Mouse (Mus musculus): Measurements from ENCODE around the gene Trank1. TPM values are rescaled to one million over a fixed set of nuclear protein-coding genes. Genes with fewer than 3 reads are reported as not detected.

Gene Trank1
- 5.0 TPM for polyA plus RNA-seq (2014; fragmentation: Illumina TruSeq; extraction: RNeasy Lipid Tissue Mini Kit (QIAGEN cat#74804))

DNA sequence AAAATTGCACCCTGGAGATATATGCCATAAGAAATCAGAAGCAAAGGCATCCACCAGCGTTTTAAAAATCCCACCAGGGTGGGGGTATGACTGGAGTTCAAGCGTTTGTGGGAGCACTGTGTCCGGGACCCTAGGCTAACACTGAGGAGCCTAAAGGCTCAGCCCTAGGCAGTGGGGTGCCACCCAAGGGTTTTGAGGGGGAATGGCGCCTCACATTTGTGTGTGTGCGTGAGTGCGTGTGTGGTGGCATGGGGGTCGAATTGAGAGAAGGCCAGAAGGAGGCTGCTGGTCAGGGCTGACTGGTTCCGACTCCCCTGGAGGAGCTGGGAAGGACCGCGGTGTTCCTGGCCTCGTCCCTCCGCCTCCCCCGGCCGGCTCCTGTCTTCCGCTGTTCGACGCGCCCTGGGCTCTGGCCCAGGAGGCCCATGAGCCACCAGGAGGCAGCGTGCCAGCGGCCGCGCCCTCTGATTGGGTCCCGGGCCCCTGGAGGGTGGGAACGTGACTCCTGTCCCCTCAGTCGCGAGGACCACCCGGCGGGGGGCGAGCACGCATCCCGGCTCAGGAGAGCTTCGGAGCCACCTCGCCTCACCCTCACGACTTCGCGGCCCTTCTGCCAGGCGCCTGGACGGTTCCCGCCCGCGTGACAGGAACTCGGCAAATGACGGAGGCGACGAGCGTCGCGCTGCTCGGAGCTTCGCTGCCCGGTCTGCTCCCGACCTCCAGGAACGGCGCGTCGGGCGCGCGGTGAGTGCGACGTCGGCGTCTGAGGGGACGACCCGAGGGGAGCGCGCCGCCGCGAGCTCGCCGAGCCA lies at the start of gene Trank1:
Gene Trank1 (plus strand): TSS at position 709 of the 812 bp plus-strand sequence.

DNA sequence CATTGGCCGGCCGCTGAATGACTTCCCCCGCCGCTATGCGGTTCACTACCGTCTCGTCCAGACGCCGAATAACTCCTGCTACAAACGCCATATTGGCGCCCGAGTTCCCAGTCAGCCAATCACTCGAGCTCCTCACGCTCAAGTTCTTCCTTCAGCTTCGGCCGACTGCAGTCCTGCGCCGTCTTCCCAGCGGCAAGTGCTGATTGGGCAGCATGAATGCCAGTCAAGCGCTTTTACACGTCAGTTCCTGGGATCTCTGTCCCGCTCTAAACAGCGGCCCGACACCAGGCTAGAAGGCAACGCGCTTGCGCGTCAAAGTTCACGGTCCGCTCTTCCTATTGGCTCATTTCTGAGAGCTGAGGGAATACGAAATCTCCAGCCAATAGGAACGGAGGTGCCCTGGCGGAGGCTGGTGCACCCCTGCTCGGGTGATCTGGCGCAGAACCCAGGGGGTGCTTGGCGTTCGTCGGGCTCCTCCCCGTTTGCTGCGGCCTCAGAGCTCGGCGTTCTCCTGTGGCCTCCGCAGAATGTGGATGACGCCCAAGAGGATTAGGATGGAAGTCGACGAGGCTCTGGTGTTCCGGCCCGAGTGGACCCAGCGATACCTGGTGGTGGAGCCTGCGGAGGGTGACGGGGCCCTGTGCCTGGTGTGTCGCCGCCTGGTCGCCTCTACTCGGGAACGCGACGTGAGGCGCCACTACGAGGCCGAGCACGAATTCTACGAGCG lies 39.9 kb upstream of the Trank1 start, which contains the start of the genes Mlh1 and Epm2aip1:
Gene Mlh1 (minus strand): TSS at position 358 of the 727 bp plus-strand sequence.
Gene Epm2aip1 (plus strand): TSS at position 496 of the 727 bp plus-strand sequence.

DNA sequence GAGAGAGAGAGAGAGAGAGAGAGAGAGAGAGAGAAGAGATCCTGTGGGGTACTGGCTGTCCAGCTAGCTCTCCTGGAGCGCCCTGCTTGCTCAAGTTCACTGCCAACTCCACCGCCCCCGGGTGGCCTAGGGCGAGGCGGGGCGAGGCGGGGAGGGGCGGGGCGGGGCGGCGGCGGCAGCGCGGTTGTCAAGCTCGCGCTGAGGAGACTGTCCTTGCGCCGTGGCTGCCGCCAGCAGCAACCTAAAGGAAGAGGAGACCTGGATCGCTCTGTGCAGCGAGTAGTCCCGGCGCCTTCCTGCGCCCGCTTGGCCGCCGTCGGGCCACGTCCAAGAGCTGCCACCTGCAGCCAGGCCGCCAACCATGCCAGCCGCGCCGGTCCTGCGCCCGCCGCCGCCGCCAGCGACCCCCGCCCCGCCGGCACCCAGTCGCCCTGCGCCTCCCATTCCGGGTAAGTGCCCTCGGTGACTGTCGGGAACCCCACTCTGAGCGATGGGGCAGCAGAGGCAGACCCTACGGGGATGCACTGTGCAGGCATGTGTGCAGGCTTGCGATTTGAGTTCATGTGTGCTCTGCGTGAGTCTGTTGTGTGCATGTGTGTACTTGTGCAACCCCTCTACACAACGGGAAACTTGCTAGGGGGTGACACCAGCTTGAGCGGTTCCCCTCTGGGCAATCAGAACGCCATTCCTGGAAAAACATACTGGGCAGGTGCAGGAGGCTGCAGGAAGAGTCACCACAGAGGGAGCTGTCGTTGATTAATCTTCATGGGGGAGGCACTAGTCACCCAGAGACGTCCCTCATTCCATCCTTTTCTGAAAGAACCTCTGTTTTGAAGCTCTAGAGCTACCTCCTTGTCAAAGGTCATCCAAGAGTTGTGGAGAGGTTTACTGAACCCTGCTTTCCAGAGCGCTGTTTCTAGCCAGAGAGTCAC lies 127.6 kb downstream of the Trank1 start, which contains the start of gene Dclk3:
Gene Dclk3 (plus strand): TSS at position 178 of the 932 bp plus-strand sequence.

Other genes starting within 250 kb of the Trank1 start
- 49.2 TPM for gene Lrrfip2, start 194.1 kb upstream of the Trank1 start, polyA plus RNA-seq (2014; fragmentation: Illumina TruSeq; extraction: RNeasy Lipid Tissue Mini Kit (QIAGEN cat#74804))
- 29.2 TPM for gene Mlh1, start 39.9 kb upstream of the Trank1 start, polyA plus RNA-seq (2014; fragmentation: Illumina TruSeq; extraction: RNeasy Lipid Tissue Mini Kit (QIAGEN cat#74804))
- 136 TPM for gene Epm2aip1, start 39.8 kb upstream of the Trank1 start, polyA plus RNA-seq (2014; fragmentation: Illumina TruSeq; extraction: RNeasy Lipid Tissue Mini Kit (QIAGEN cat#74804))
- gene Dclk3, start 127.3 kb downstream of the Trank1 start, polyA plus RNA-seq (2014; fragmentation: Illumina TruSeq; extraction: RNeasy Lipid Tissue Mini Kit (QIAGEN cat#74804)), result 0.29 TPM